Mouse (Mus musculus) bone marrow macrophage, adult 2 months (primary cell): ENCODE data around the gene Gtdc1. TPM values are rescaled to one million over a fixed set of nuclear protein-coding genes. Genes with fewer than 3 reads are reported as not detected.
A peak's percentile ranks its signal among the peaks of the same experiment; 100 is the strongest.

Source experiments
- H3K27ac ChIP-seq: 2 replicates; pipeline ENCODE4 v1.5.1; 2012; ENCODE audit warnings: low read depth, low read length; ENCODE audit not compliant: insufficient read depth
- H3K4me1 ChIP-seq: 2 replicates; pipeline ENCODE4 v1.6.1; 2012; ENCODE audit warnings: low read length; ENCODE audit not compliant: control insufficient read depth, insufficient read depth
- H3K4me3 ChIP-seq: 2 replicates; pipeline ENCODE4 v1.5.1; 2012; ENCODE audit warnings: mild to moderate bottlenecking, low read length, moderate library complexity; ENCODE audit not compliant: insufficient read depth
- CTCF ChIP-seq: IDR thresholded peaks from 2 replicates; pipeline ENCODE4 v1.5.1; 2012; ENCODE audit warnings: low read depth, mild to moderate bottlenecking, low read length, moderate library complexity
- POLR2A ChIP-seq: IDR thresholded peaks from 2 replicates; pipeline ENCODE4 v1.6.1; 2012; ENCODE audit warnings: mild to moderate bottlenecking, low read depth, low read length, borderline replicate concordance
- polyA plus RNA-seq: library from polyadenylated mRNA; stranded (reverse); fragments of >200 nt; gene quantifications from 2 replicates; pipeline ENCODE4 v1.2.4, GENCODE M21; 2012; ENCODE audit not compliant: missing spikeins, insufficient read depth, insufficient read length

Gene Gtdc1
- polyA plus RNA-seq, 1 experiment = 20.4 TPM

- peak overlapping the region; percentile 88 for H3K27ac ChIP-seq
- peaks cover 9% of the 10 kb centered on the region for H3K4me1 ChIP-seq
- peak overlapping the region; percentile 86 for H3K4me3 ChIP-seq
- TF ChIP-seq POLR2A = no peak
- TF ChIP-seq CTCF = no peak
Observed at GRCm38 (mm10) chr2:44926167-44926682, 1.2 kb downstream of the Gtdc1 start.

- H3K4me1 ChIP-seq = peaks cover 11% of the 10 kb centered on the region
Observed at GRCm38 (mm10) chr2:44924618-44925017, 2.8 kb downstream of the Gtdc1 start.

GRCm38 (mm10) chr2:44923056-44923883 is 4.2 kb downstream of the Gtdc1 start:
- TF ChIP-seq CTCF = no peak
- TF ChIP-seq POLR2A = no peak
- Histone ChIP-seq H3K27ac (no peak overlapping the region), H3K4me3 (0 out of 2 replicates have a peak overlapping the region, but pooled peaks have one; percentile 36), H3K4me1 (peaks cover 11% of the 10 kb centered on the region)

More at GRCm38 (mm10) chr2:44924618-44925017, 2.8 kb downstream of the Gtdc1 start:
- H3K4me3 ChIP-seq = no peak overlapping the region
- H3K27ac ChIP-seq = no peak overlapping the region
- TF ChIP-seq POLR2A (no peak), CTCF (no peak)

- H3K27ac ChIP-seq = no peak overlapping the region
- peaks cover 11% of the 10 kb centered on the region for H3K4me1 ChIP-seq
- TF ChIP-seq CTCF (no peak), POLR2A (no peak)
- no peak overlapping the region for H3K4me3 ChIP-seq
Observed at GRCm38 (mm10) chr2:44922500-44922899, 5.0 kb downstream of the Gtdc1 start.

GRCm38 (mm10) chr2:44920471-44920870 is 7.0 kb downstream of the Gtdc1 start:
- Histone ChIP-seq H3K4me3 (no peak overlapping the region), H3K4me1 (peaks cover 10% of the 10 kb centered on the region), H3K27ac (no peak overlapping the region)
- TF ChIP-seq CTCF (no peak), POLR2A (no peak)

DNA sequence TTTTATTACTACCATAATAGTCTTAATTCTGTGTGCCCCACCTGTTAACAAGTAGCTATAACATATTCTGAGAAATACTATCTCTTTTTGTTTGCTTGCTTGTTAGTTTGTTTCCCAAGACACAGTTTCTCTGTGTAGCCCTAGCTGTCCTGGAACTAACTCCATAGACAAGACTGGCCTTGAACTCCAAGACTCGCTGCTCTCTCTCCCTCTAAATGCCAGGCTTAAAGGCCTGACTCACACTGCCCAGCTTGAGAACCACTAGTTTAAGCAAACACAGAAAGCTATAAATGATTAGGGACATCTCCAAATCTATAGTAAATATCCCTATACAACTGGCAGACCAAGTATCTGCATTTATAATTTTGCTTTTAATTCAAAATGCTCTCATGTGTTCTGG is 8.1 kb downstream of the Gtdc1 start:
- peaks cover 8% of the 10 kb centered on the region; the same call in 1 of the 2 replicates for H3K4me1 ChIP-seq
- TF ChIP-seq POLR2A (no peak), CTCF (no peak)
- H3K4me3 ChIP-seq = no peak overlapping the region
- H3K27ac ChIP-seq = no peak overlapping the region

- Histone ChIP-seq H3K27ac (no peak overlapping the region), H3K4me1 (peaks cover 8% of the 10 kb centered on the region; the same call in 1 of the 2 replicates), H3K4me3 (no peak overlapping the region)
- no peak for TF ChIP-seq CTCF
- no peak for TF ChIP-seq POLR2A
Observed at GRCm38 (mm10) chr2:44918737-44919136, 8.7 kb downstream of the Gtdc1 start.

GRCm38 (mm10) chr2:44916286-44916685 is 11.2 kb downstream of the Gtdc1 start:
- Histone ChIP-seq H3K4me1 (peaks cover 2% of the 10 kb centered on the region; the same call in 1 of the 2 replicates), H3K4me3 (no peak overlapping the region), H3K27ac (no peak overlapping the region)
- TF ChIP-seq POLR2A = no peak
- no peak for TF ChIP-seq CTCF

DNA sequence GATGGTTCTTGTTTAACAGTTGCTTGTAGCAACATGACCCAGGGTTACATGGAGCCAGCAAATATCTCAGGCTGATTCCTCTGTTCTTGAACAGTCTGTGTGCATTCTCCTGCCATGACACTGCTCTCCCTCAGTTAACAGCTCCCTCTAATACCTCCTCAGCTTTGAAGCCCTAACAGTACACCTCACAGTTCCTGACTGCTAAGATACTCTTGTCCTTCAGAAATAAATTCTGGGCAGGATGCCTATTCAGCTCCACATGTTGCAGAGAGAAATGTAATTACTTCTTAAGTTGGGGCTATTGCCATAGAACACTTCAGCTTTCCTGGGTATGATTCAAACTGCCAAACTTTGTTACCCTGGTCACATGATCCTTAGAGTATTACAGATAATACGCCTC is 29.7 kb downstream of the Gtdc1 start:
- Histone ChIP-seq H3K4me3 (no peak overlapping the region), H3K27ac (no peak overlapping the region), H3K4me1 (no peaks in the 10 kb centered on the region)
- no peak for TF ChIP-seq POLR2A
- TF ChIP-seq CTCF = no peak

- TF ChIP-seq POLR2A = no peak
- TF ChIP-seq CTCF = no peak
- H3K4me1 ChIP-seq = no peaks in the 10 kb centered on the region
- H3K4me3 ChIP-seq = no peak overlapping the region
- no peak overlapping the region for H3K27ac ChIP-seq
Observed at GRCm38 (mm10) chr2:44873718-44874117, 53.7 kb downstream of the Gtdc1 start.
